Mouse (Mus musculus) forebrain, embryonic 11.5 days (tissue): Measurements from ENCODE around the gene Slc38a6. TPM values are rescaled to one million over a fixed set of nuclear protein-coding genes. Genes with fewer than 3 reads are reported as not detected.

ENCODE experiments used
- ATAC-seq: fragments of 200-750 bp; cut with Nextera tagmentation; replicated peaks from 2 replicates; pipeline ENCODE4 v1.8.0; 2017; ENCODE audit warnings: moderate TSS enrichment; ENCODE audit not compliant: low FRiP score
- DNase-seq: peaks from one replicate; pipeline ENCODE4 v3.0.0-alpha.2; 2017; ENCODE audit warnings: low spot score
- H3K27ac ChIP-seq: fragments of 300-500 bp; sonication (generic); 2 replicates; pipeline ENCODE4 v1.5.1; 2014; ENCODE audit warnings: low read depth, low read length
- H3K27me3 ChIP-seq: fragments of 300-500 bp; sonication (generic); 2 replicates; pipeline ENCODE4 v1.6.1; 2014; ENCODE audit warnings: mild to moderate bottlenecking, low read length, mixed read lengths; ENCODE audit not compliant: control insufficient read depth, insufficient read depth
- H3K36me3 ChIP-seq: fragments of 300-500 bp; sonication (generic); 2 replicates; pipeline ENCODE4 v1.6.1; 2014; ENCODE audit warnings: mild to moderate bottlenecking, low read length, moderate library complexity, mixed read lengths; ENCODE audit not compliant: control insufficient read depth, insufficient read depth
- H3K4me1 ChIP-seq: fragments of 300-500 bp; sonication (generic); replicated peaks from 2 replicates; pipeline ENCODE4 v1.6.1; 2014; ENCODE audit warnings: low read length, mixed read lengths; ENCODE audit not compliant: control insufficient read depth, insufficient read depth
- H3K4me2 ChIP-seq: fragments of 300-500 bp; sonication (generic); 2 replicates; pipeline ENCODE4 v1.6.1; 2014; ENCODE audit warnings: low read depth, mild to moderate bottlenecking, low read length, moderate library complexity, mixed read lengths; ENCODE audit not compliant: severe bottlenecking
- H3K4me3 ChIP-seq: fragments of 300-500 bp; sonication (generic); 2 replicates; pipeline ENCODE4 v1.5.1; 2014; ENCODE audit warnings: low read depth, low read length
- H3K9ac ChIP-seq: fragments of 300-500 bp; sonication (generic); 2 replicates; pipeline ENCODE4 v1.6.1; 2014; ENCODE audit warnings: low read length
- H3K9me3 ChIP-seq: fragments of 300-500 bp; sonication (generic); 2 replicates; pipeline ENCODE4 v1.6.1; 2016; ENCODE audit warnings: low read length, mixed read lengths; ENCODE audit not compliant: control insufficient read depth
- WGBS: fragments of 180-500 bp; shearing (Covaris S2); extraction: QIAGEN DNeasy Blood & Tissue Kit; methylation state at CpG from one replicate; pipeline ENCODE4 v1.1.7; 2014; 5-methylcytosine and 5-hydroxymethylcytosine counted together
- polyA plus RNA-seq: library from polyadenylated mRNA; unstranded; fragments of >200 nt; fragmentation: Nextera tagmentation; extraction: Ambion mirVana; gene quantifications from 2 replicates; pipeline ENCODE4 v1.2.1, GENCODE M21; 2014

The Slc38a6 gene
- polyA plus RNA-seq, 1 experiment from 2014 or later: 9.7 TPM

GRCm38 (mm10) chr12:73367460-73368079, 81.0 kb downstream of the Slc38a6 start:
- no peaks in the 10 kb centered on the region for H3K9me3 ChIP-seq
- no peak overlapping the region for H3K27ac ChIP-seq
- no peak overlapping the region for H3K9ac ChIP-seq
- no peaks in the 10 kb centered on the region for H3K36me3 ChIP-seq
- 37% methylated on average over 20 of the region's 20 CpGs for WGBS
- ATAC-seq (no peak), DNase-seq (peak; percentile 51)
- H3K4me1 ChIP-seq: no peaks in the 10 kb centered on the region
- no peak overlapping the region for H3K4me2 ChIP-seq
- no peaks in the 10 kb centered on the region for H3K27me3 ChIP-seq
- no peak overlapping the region for H3K4me3 ChIP-seq

DNA sequence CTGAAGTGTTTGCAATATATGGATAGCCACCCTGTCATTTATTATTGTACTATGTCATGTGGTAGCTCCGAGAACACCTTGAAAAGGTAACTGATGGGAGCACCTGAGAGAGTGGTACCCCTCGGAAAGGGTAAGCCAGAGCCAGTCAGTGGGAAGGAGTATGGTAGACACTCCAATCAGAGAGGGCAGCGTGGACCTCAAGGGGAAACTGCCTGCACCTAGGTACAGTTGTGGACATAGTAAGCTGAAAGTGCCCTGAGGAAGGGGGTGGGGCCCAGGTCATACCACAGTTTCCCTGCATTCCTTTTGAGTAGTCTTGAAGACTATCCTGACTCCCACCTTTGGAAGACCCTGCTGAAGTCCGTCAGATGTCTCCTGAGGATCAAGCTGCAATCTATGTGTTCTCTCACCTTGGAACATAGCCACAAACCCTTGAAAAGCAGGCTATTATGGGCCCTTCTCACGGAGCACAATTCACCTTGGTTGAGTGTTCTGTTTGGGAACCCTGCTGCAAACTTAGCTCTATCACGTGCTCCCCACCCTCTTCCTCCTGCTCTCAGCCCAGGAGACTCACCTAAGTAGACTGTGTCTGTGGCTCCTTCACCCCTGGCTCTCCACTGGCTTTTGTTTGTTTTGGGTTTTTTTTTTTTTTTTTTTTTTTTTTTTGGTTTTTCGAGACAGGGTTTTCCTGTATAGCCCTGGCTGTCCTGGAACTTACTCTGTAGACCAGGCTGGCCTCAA, 82.5 kb downstream of the Slc38a6 start:
- 87% methylated on average over 7 of the region's 7 CpGs for WGBS
- H3K4me2 ChIP-seq: no peak overlapping the region
- ATAC-seq: no peak

GRCm38 (mm10) chr12:73370367-73370944, 83.9 kb downstream of the Slc38a6 start:
- DNase-seq: peak; percentile 35
- H3K4me2 ChIP-seq: no peak overlapping the region
- 81% methylated on average over 4 of the region's 4 CpGs for WGBS
- H3K4me3 ChIP-seq: no peak overlapping the region
- no peaks in the 10 kb centered on the region for H3K36me3 ChIP-seq
- no peaks in the 10 kb centered on the region for H3K27me3 ChIP-seq
- ATAC-seq: no peak
- no peaks in the 10 kb centered on the region for H3K9me3 ChIP-seq
- no peak overlapping the region for H3K9ac ChIP-seq
- H3K4me1 ChIP-seq: no peaks in the 10 kb centered on the region
- H3K27ac ChIP-seq: no peak overlapping the region

More for the DNA sequence above, 82.5 kb downstream of the Slc38a6 start:
- Histone ChIP-seq H3K4me1 (no peaks in the 10 kb centered on the region), H3K4me3 (no peak overlapping the region), H3K9me3 (no peaks in the 10 kb centered on the region), H3K27me3 (no peaks in the 10 kb centered on the region), H3K9ac (no peak overlapping the region), H3K27ac (no peak overlapping the region), H3K36me3 (no peaks in the 10 kb centered on the region)
- DNase-seq: peak; percentile 34

DNA sequence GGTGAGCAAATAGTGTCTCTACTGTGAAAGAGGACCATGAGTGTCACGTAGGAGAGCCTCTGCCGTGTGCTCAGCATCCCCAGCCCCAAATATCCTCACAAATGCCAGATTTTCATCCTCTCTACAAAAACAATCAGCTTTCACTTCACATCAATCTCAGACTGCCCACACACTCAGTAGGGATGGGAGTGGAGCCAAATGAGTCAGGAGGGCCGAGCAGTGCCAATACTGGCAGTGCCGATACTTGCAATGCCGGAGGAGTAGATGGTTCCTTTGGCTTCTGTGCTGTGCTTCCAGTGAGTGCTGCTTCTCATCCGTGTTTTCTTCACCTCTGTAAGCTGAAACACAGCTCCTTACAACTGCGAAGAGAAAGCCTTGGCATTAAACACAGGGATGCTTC, 84.6 kb downstream of the Slc38a6 start:
- no peak overlapping the region for H3K27ac ChIP-seq
- H3K4me3 ChIP-seq: no peak overlapping the region
- peak; percentile 45 for DNase-seq
- H3K27me3 ChIP-seq: no peaks in the 10 kb centered on the region
- H3K36me3 ChIP-seq: no peaks in the 10 kb centered on the region
- H3K9ac ChIP-seq: no peak overlapping the region
- no peak for ATAC-seq
- H3K9me3 ChIP-seq: no peaks in the 10 kb centered on the region
- H3K4me1 ChIP-seq: no peaks in the 10 kb centered on the region
- 89% methylated on average over 7 of the region's 7 CpGs for whole genome bisulfite sequencing
- no peak overlapping the region for H3K4me2 ChIP-seq

- peak; percentile 4 for DNase-seq
- no peak overlapping the region for H3K9ac ChIP-seq
- H3K4me3 ChIP-seq: no peak overlapping the region
- H3K4me1 ChIP-seq: 0 out of 2 replicates have a peak, but pooled peaks cover 3% of the 10 kb centered on the region
- H3K27me3 ChIP-seq: no peaks in the 10 kb centered on the region
- ATAC-seq: no peak
- H3K36me3 ChIP-seq: no peaks in the 10 kb centered on the region
- H3K9me3 ChIP-seq: no peaks in the 10 kb centered on the region
- no peak overlapping the region for H3K4me2 ChIP-seq
- no peak overlapping the region for H3K27ac ChIP-seq
- 91% methylated on average over 5 of the region's 5 CpGs for WGBS
Observed at GRCm38 (mm10) chr12:73378026-73378425, 91.4 kb downstream of the Slc38a6 start.

DNA sequence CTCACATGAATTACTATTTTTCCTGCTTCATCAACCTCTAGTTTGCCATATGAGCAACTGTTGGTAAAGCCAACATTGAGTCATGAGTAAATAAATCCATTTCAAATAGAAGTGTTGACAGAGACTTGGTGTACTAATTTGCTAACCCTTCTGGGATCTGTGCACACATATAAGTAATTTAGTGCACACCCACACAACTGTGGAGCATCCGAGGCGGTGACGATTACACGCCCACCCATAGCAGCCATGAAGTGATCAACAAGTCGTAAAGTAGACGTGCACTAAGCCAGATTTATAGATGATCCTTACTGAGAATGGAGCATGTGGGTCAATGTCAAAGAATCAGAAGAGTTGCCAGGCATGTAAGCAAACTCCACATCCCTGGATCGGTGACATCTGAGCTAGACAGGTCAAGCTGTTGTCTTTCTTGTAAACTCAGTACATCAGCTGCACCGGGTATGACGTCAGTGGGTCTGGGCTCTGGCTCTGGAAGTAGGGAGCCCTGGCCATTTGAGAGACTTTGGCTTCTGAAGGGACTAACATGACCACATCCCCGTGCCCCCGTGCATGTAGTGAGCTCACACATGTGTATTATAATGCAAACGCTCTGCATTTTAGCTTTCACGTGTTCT, 92.3 kb downstream of the Slc38a6 start:
- H3K9me3 ChIP-seq: no peaks in the 10 kb centered on the region
- no peak overlapping the region for H3K4me3 ChIP-seq
- H3K27me3 ChIP-seq: no peaks in the 10 kb centered on the region
- no peak overlapping the region for H3K4me2 ChIP-seq
- H3K4me1 ChIP-seq: 0 out of 2 replicates have a peak, but pooled peaks cover 3% of the 10 kb centered on the region
- DNase-seq (peak; percentile 28), ATAC-seq (no peak)
- no peaks in the 10 kb centered on the region for H3K36me3 ChIP-seq
- no peak overlapping the region for H3K9ac ChIP-seq
- no peak overlapping the region for H3K27ac ChIP-seq
- WGBS: 92% methylated on average over 13 of the region's 13 CpGs

GRCm38 (mm10) chr12:73380686-73381360, 94.2 kb downstream of the Slc38a6 start:
- H3K9me3 ChIP-seq: no peaks in the 10 kb centered on the region
- H3K27ac ChIP-seq: no peak overlapping the region
- no peak overlapping the region for H3K4me2 ChIP-seq
- no peak overlapping the region for H3K4me3 ChIP-seq
- 0 out of 2 replicates have a peak, but pooled peaks cover 3% of the 10 kb centered on the region for H3K4me1 ChIP-seq
- H3K27me3 ChIP-seq: no peaks in the 10 kb centered on the region
- 89% methylated on average over 8 of the region's 8 CpGs for whole genome bisulfite sequencing
- H3K36me3 ChIP-seq: no peaks in the 10 kb centered on the region
- no peak overlapping the region for H3K9ac ChIP-seq
- DNase-seq: peak; percentile 33
- no peak for ATAC-seq

DNA sequence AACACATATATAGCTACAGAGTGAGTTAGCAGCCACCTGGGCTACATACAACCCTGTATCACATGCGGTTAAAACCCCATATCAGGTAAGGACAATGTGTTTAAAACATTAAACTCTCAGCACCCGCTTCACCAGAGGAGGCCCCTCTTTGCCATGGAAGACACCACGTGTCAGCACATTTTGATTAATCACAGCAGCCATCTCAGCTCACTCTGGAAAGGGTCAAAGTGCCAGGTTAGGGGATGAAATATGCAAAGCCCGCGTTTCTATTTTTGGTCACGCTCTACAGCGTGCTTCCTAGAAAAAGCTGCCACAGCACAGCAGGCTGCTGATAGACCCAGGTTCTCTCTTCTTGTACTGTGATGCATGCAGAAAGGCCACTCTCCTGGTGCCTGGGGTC, 94.9 kb downstream of the Slc38a6 start:
- Histone ChIP-seq H3K9me3 (no peaks in the 10 kb centered on the region), H3K4me3 (no peak overlapping the region), H3K27me3 (no peaks in the 10 kb centered on the region), H3K4me1 (0 out of 2 replicates have a peak, but pooled peaks cover 3% of the 10 kb centered on the region), H3K9ac (no peak overlapping the region), H3K36me3 (no peaks in the 10 kb centered on the region), H3K27ac (no peak overlapping the region), H3K4me2 (no peak overlapping the region)
- 65% methylated on average over 7 of the region's 7 CpGs for WGBS
- no peak for ATAC-seq
- peak; percentile 45 for DNase-seq
